Mouse (Mus musculus): ENCODE measurements at regions not wholly inside any gene's neighbourhood (a gene's known extent, or its start where the extent isn't known, plus 50 kb on each side); places are given as distances from the start of the nearest gene placed in this dataset.

DNA sequence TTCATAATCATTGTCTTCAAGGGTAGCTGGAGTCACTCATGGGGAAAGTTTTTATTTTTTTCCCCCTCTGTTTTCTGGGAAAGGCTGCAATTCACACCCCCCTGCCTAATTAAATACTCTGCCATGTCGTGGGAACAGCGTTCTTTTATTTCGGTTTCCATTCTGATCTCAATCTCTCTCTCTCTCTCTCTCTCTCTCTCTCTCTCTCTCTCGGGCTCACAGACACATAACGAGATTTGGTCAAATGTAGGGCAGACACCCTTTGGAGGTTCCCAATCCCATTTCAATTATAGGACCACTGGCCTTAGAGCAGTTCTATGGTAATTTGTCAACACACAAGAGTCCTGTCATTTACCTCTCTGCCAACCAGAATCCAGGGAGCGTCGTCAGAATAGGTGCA, 80.7 kb upstream of the Pcdh8 start:
- no peaks in the 10 kb centered on the region for H3K4me1 ChIP-seq (ENCODE audit: control insufficient read depth in 1 of 2, insufficient read depth in 2 of 2, low read length in 2 of 2)
- DNase-seq (ENCODE audit: low read depth, low spot score) = no peak
- H3K27ac ChIP-seq (ENCODE audit: control insufficient read depth, low read depth, low read length) = no peak overlapping the region
- H3K9ac ChIP-seq (ENCODE audit: control insufficient read depth, low read depth, low read length, poor library complexity, severe bottlenecking) = no peak overlapping the region
- no peaks in the 10 kb centered on the region for H3K79me2 ChIP-seq (ENCODE audit: control insufficient read depth, insufficient read depth, low read length, poor library complexity)
- no peak overlapping the region for H3K4me3 ChIP-seq (ENCODE audit: control insufficient read depth in 1 of 2, insufficient read depth in 1 of 2, low read depth in 2 of 2, low read length in 2 of 2)
- no peaks in the 10 kb centered on the region for H3K36me3 ChIP-seq (ENCODE audit: control insufficient read depth in 1 of 2, insufficient read depth in 2 of 2, low read length in 2 of 2)
- no peaks in the 10 kb centered on the region for H3K9me3 ChIP-seq (replicated peaks; ENCODE audit: insufficient read depth, low read length)
- TF ChIP-seq POLR2A (IDR thresholded peaks at IDR 0.05; ENCODE audit: control insufficient read depth in 1 of 2, insufficient read depth in 1 of 2, low read depth in 1 of 2, low read length in 2 of 2, poor library complexity in 1 of 2) (no peak), MAX (IDR thresholded peaks at IDR 0.05; ENCODE audit: low read length) (no peak), MAZ (IDR thresholded peaks at IDR 0.05; ENCODE audit: low read depth, low read length) (no peak), TCF12 (IDR thresholded peaks at IDR 0.05; ENCODE audit: low read depth, low read length) (no peak), GATA1 (IDR thresholded peaks at IDR 0.05; ENCODE audit: low read depth, low read length) (no peak), POLR2AphosphoS5 (IDR thresholded peaks at IDR 0.05; ENCODE audit: borderline replicate concordance, low read depth, low read length) (no peak), CTCF (IDR thresholded peaks at IDR 0.05 in 2 of 3, conservative IDR thresholded peaks at IDR 0.05 in 1 of 3; ENCODE audit: control insufficient read depth in 1 of 3, insufficient read depth in 1 of 3, low read depth in 2 of 3, low read length in 3 of 3, poor library complexity in 1 of 3, severe bottlenecking in 1 of 3) (no peak), EP300 (IDR thresholded peaks at IDR 0.05; ENCODE audit: low read depth in 1 of 2, low read length in 2 of 2) (no peak), TAL1 (IDR thresholded peaks at IDR 0.05; ENCODE audit: low read length) (no peak), ETS1 (IDR thresholded peaks at IDR 0.05; ENCODE audit: low read depth, low read length) (no peak), NRF1 (IDR thresholded peaks at IDR 0.05; ENCODE audit: insufficient read depth, low read depth, low read length, poor library complexity, severe bottlenecking) (no peak), SIN3A (IDR thresholded peaks at IDR 0.05; ENCODE audit: low read length) (no peak), TBP (IDR thresholded peaks at IDR 0.05; ENCODE audit: low read depth, low read length) (no peak), ZC3H11A (IDR thresholded peaks at IDR 0.05; ENCODE audit: low read depth, low read length) (no peak), NELFE (IDR thresholded peaks at IDR 0.05; ENCODE audit: low read depth, low read length) (no peak), KAT2A (conservative IDR thresholded peaks at IDR 0.05; ENCODE audit: low read depth, low read length) (no peak), MXI1 (IDR thresholded peaks at IDR 0.05; ENCODE audit: low read depth, low read length) (no peak), UBTF (IDR thresholded peaks at IDR 0.05; ENCODE audit: borderline replicate concordance, insufficient read depth, low read depth, low read length) (no peak), RCOR1 (IDR thresholded peaks at IDR 0.05; ENCODE audit: low read depth, low read length) (no peak), POLR2AphosphoS2 (IDR thresholded peaks at IDR 0.05; ENCODE audit: low read length) (no peak)
- H3K27me3 ChIP-seq (ENCODE audit: control insufficient read depth in 1 of 2, insufficient read depth in 2 of 2, low read length in 2 of 2) = no peaks in the 10 kb centered on the region

DNA sequence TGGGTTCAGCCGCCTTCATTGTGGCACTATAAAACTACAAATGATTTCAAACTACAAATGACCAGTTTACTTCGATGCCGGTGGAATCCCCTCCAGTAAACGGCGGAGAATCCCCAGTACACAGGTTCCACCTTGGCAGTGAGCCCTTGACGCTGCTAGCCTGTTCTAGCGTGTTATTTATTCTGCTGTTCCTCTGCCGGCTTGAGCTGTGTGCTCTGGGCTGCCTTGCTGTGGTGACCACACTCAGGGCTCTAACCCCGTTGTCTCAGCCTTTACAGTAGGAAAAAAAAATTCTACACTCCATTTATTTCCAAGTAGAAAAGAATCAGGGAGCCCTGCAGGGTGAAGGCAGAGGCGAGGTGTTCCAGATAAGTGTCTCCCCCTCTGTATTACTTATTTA, 80.1 kb upstream of the Pcdh8 start:
- no peak overlapping the region for H3K4me3 ChIP-seq (ENCODE audit: control insufficient read depth in 1 of 2, insufficient read depth in 1 of 2, low read depth in 2 of 2, low read length in 2 of 2)
- no peak for DNase-seq (ENCODE audit: low read depth, low spot score)
- no peak overlapping the region for H3K27ac ChIP-seq (ENCODE audit: control insufficient read depth, low read depth, low read length)
- H3K4me1 ChIP-seq (ENCODE audit: control insufficient read depth in 1 of 2, insufficient read depth in 2 of 2, low read length in 2 of 2) = no peaks in the 10 kb centered on the region
- no peaks in the 10 kb centered on the region for H3K36me3 ChIP-seq (ENCODE audit: control insufficient read depth in 1 of 2, insufficient read depth in 2 of 2, low read length in 2 of 2)
- no peaks in the 10 kb centered on the region for H3K79me2 ChIP-seq (ENCODE audit: control insufficient read depth, insufficient read depth, low read length, poor library complexity)
- H3K9me3 ChIP-seq (replicated peaks; ENCODE audit: insufficient read depth, low read length) = no peaks in the 10 kb centered on the region
- TF ChIP-seq MYC (IDR thresholded peaks at IDR 0.05; ENCODE audit: low read depth, low read length) (no peak), MAZ (IDR thresholded peaks at IDR 0.05; ENCODE audit: low read depth, low read length) (no peak), POLR2A (IDR thresholded peaks at IDR 0.05; ENCODE audit: control insufficient read depth in 1 of 2, insufficient read depth in 1 of 2, low read depth in 1 of 2, low read length in 2 of 2, poor library complexity in 1 of 2) (no peak)
- no peak overlapping the region for H3K9ac ChIP-seq (ENCODE audit: control insufficient read depth, low read depth, low read length, poor library complexity, severe bottlenecking)
- H3K27me3 ChIP-seq (ENCODE audit: control insufficient read depth in 1 of 2, insufficient read depth in 2 of 2, low read length in 2 of 2) = no peaks in the 10 kb centered on the region
